Mouse (Mus musculus): ENCODE measurements around the gene Fam20b. TPM values are rescaled to one million over a fixed set of nuclear protein-coding genes. Genes with fewer than 3 reads are reported as not detected.
"Not testable (repeated sequence)": the region's sequence is repeated elsewhere in the genome, so short reads cannot be mapped to it uniquely, and the experiment has no call there.

Fam20b gene
- polyA plus RNA-seq, 1 experiment, result 31.7 TPM

DNA sequence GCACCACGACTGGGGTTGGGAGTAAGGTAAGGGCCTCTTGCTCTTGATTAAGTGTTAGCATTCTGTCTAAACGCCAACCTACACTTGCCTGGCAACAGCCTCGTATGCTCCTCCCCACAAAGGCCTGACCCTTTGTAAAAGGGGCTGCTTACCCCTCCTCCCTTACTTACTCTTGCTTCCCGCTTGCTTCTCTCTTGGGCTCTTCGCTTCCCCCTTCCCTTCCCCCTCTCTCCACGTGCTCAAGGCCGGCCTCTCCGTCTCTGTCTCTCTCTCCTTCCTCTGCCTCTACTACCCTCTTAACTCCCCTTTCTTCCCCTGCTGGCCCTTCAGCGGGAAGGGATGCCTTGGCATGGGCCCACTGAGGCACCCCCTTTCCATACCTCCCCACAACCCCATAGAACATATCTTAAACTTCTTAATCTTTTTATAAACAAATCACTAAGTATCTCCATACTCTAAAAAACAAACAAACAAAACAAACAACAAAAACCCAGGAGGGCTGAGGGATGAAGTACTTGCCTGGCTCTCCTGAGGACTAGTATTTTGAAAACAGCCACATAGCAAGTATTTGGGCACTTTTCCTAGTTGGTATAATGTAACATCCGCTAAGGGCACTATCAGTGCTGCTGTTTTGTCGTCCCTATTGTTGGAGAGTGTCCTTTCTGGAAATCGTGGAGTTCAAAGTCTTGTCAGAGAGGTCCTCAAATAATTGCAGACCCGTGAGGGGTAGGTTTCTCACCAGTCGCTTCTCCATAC lies 46.0 kb downstream of the Fam20b start:
- no peak for DNase-seq (ENCODE audit: low spot score)

DNA sequence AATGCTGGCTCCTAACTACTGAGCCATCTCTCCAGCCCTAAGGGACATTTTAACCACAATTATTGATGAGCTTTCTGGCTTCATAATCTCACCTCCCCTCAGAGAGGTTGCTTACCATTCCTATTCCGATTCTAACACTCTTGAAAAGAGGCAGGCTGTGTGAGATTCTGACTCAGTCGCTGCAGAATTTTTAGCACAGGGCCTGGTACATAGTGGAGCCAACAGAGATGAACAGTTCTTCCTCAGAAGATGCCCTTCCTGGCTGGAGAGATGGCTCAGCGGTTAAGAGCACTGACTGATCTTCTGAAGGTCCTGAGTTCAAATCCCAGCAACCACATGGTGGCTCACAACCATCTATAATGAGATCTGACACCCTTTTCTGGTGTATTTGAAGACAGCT lies 47.0 kb downstream of the Fam20b start:
- no peak for DNase-seq (ENCODE audit: low spot score)

DNA sequence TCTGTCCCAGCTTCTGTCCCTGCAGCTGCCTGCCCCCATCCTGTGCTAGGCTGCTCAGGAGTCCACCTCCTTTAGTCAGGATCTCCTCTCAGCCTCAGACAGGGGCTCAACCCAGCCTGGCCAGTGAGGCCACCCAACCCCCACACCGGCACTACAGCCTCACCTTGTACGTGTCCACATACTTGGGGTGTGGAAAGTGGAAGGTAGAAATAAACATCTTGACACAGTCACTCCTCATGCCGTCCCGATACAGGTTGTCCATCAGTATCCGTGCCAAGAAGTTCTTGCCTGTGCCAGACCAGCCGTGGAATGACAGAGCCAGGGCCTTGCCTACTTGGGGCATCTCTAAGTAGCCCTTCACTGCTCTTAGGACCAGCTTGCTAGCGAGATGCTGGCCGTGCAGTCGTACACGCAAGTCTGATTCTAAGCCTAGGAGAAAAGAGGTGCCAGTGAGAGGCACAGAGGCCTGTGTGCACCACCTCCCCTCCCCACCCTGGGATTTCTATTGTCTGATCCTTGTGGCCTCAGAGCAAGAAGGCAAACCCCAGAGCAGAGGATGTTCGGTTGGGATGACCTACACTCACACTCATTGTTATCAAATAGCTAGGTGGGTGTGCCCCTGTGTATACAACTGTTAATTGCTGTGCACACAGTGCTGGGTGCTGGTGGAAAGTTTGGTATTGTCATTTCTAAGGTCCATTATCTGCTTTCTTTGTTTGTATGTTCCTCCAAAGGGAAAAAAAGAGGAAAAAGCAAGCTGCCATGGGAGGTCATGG lies 49.5 kb downstream of the Fam20b start:
- DNase-seq (ENCODE audit: low spot score), result no peak

DNA sequence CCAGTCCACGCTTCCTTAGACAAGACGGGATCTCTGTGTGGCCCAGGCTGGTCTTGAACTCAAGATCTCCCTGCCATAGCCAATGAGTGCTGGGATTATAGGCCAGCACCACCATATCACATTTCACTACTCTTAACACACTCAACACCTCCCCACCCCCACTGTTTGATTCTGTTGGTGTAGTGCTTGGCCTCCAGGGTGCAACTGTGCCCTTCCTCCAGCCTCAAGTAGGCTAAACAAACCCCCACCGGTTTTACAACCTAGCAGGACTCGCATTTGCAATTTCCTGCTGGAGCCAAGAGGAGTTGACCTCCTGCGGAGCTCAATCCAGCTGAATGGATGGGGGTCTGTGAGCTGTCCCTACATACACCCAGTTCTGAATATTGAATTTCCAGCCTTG lies 50.3 kb downstream of the Fam20b start:
- DNase-seq (ENCODE audit: low spot score), result no peak

DNA sequence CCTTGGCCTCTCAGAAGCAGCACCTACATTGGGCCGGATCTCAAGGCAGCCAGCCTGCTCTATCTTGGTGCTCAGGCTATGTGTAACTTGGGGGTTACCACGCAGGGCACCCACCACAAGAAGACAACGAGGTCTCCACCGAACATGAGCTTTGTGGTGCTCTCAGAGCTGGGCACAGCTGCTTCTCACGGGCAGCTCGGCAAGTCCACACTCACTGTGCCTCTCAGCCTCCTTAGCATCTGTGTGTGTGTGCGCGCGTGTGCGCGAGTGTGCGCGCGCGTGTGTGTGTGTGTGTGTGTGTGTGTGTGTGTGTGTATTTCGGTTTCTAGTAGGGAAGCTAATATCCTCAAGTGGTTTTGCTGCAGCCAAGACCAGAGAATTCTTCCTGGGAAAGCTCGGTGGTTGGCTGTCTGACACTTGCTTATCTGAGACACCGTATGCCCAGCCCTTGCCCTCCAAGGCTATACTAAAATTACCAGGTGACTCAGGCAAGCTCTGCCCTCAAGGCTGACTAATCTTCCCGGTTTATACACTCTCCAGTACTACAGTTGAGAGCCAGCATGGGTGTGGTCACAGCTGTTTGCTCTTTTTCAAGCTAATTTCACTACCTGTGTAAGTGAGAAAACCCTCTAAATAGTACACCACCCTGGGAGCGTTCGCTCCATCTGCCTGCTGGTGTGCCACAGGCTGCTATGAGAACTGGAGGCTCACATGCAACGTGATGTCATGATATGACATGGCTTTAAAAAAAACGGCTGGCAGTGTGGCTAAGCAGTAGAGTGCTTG lies 51.6 kb downstream of the Fam20b start:
- no peak for DNase-seq (ENCODE audit: low spot score)

DNA sequence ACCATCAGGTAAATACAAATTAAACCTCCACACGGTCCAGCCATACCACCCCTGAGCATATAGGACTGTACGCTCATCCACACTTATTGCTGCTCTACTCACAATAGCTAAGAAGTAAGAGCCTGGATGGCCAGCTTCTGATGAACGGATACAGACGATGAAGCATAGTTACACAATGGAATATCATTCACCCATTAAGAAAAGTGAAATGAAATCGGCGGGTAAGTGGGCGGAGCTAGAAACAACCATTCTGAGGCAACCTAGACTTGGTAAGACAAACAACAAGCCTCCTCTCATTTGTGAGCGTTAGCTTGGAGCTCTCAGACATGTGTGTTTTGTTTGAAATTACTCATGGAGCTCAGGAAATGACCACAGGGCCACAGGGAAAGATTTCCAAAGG lies 53.1 kb downstream of the Fam20b start:
- no peak for DNase-seq (ENCODE audit: low spot score)

DNA sequence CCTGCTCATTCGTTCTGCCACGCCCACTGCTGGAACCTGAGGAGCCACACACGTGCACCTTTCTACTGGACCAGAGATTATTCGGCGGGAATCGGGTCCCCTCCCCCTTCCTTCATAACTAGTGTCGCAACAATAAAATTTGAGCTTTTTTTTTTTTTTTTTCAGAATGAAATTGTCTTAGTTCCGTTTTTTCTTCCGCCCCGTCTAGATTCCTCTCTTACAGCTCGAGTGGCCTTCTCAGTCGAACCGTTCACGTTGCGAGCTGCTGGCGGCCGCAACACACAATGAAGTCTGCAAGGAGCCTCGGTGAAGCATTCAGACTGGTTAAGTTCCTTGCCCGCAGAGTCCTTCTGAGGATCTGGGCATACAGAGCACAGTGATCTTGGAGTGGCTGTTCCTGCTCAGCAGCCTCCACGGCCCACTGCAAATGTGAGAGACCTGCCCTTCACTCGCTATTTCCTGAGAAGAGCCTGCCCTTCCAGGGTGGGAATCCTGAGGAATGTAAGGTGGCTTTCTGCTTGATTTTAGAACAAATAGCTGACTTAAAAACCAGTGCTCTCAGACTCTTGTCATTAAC lies 58.1 kb downstream of the Fam20b start:
- DNase-seq (ENCODE audit: low spot score), result not testable (repeated sequence)

DNA sequence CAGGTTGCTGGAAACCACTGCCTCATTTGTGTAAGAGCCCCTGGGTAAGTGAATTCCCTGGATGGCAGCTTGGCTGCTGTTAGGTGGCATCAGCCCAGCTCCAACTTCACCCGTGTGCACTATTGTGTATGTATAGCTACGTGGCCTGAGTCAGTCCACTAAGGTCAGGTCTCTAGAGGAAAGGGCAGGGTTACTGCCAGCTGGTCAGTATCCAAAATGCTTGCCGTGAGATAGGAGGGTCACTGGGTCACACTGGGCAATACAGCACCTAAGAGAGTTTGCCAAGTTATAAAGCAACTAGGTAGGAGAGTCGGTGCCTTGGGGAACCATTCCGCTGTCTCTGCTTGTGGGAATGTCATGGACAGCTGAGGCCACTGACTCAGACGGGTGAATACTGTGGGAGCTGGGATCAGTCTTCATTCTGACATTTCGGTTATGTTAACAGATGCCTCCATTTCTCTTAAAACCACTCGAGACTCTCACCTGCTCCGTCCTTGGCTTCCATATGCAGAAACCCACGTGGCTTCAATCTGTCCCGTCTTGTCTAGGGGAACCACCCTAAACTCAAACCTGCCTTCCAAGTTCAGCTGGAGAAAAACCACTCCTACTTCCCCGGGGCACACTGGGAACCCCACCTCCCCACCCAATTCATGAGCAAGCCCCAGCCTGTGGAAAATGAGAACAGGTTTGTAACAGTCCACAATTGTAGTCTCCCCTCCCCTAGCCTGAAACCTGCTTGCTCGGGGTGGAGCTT lies 58.8 kb downstream of the Fam20b start:
- DNase-seq (ENCODE audit: low spot score), result no peak

DNA sequence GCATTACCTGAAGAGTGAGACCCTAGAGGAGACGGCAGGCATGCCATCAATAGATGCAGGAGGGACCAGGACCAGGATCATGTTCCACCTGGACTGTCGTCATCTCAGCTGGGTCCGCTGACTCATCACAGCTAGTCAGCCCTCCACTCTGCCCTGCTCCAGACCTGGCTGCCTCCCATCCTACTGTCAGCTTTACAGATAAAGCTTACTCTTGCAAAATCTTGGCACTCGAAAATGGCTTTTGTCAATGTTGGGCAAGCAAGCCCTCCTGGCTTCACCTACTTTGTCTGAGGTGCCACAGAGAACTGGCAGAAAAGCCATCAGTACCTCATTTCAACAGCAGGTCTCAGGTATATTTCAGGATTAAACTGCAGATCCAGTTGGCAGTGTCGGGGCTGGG lies 60.2 kb downstream of the Fam20b start:
- DNase-seq (ENCODE audit: low spot score), result no peak

DNA sequence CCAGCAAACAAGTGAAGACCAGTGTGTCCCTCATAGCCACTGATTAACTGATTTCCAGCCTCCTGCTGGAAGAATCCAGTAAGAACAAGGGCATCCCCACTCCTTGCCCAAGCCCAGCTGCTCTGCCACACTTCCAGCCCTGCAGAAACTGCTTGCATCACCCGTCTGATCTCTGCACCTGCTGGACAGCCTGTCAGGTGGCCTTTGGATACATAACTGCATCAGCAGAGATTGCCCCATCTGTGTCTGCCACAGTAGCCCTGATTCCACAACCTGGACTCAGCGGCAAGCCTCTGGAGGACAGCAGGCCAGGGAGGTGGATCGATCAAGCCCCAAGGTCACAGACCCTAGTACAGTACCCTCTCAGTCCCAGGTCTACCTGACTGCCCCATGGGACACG lies 61.4 kb downstream of the Fam20b start:
- no peak for DNase-seq (ENCODE audit: low spot score)

DNA sequence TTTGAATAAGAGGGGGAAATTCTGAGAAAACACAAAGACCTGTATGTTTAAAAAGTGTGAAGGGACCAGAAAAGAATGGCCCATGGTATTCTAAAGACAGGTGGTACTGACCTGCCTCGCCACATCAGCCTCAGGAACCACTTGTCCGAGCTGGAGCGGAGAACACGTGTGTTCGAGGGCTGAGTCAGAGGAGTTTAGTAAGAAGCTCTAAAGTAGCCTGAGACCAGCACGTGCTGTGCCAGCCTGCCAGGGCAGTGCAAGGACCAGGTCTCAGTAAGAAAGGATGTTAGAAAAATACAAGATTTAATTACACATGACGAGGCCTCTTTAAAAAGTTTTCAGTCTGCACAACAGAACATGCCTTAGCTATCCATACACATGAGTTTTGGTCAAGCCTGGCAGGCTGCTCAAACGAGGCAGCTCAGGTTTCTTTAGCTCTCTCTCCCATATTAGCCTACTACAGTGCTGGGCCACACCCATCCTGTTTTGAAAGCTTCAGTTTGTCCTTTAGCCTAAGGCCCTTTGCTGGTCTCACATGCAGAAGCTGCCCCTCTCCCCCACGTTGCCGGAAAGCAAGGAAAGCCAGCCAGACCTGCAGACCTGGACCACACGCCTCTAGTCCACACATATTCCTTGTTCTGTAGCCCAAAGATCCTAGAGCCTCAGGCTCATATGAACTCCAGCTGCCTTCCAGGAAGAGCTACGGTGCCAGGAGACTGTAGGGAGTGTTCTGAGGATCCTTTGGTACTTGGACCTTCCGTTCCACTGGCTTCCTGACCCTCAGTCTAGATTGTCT lies 64.0 kb downstream of the Fam20b start:
- DNase-seq (ENCODE audit: low spot score), result no peak

DNA sequence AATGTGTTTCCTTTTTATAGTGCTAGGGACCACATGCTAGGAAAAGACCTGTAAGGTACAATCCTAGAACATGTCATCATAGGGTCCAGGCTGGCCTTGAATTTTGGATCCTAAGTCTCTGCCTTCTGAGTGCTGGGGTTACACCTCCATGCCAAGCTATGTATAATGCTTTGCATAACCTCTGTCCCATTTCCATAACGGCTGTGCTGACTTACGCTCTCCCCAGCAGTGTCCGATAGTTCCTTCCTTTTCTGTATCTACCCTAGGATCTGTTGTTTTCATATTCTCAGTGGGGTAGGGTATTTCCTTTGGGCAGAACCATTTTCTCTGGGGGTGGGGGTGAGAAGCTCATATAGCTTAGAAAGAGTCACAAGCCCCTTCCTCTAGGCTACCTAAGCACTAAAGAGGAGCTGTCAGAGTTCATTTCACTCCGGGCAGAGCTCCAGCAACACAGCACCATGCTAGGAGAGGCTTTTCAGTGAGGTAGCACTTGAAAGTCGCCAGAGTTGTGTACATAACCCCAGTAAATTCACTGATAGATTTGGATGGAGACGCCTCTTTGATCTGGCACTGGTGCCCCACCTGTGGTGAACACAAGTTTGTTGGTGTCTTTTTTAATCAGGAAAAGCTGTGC lies 66.6 kb downstream of the Fam20b start:
- DNase-seq (ENCODE audit: low spot score), result no peak

DNA sequence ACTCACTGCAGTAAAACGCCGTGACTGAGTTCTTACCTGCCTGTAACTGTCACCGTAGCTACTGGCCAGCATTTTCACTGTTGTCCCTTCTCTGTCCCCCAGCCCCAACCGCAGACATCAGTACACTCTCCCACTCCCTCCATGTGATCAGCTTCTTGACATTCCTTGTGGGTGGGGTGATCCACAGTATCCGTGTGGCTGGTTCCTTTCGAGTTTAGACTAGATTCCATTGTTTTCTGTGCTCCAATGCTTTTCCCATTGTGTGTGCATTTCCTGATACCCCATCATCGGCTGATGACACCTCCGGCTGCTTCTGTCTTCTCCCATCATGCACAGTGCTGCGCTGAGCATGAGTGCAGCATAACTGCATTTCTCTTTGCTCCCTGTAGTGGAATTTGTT lies 68.3 kb downstream of the Fam20b start:
- DNase-seq (ENCODE audit: low spot score), result no peak

DNA sequence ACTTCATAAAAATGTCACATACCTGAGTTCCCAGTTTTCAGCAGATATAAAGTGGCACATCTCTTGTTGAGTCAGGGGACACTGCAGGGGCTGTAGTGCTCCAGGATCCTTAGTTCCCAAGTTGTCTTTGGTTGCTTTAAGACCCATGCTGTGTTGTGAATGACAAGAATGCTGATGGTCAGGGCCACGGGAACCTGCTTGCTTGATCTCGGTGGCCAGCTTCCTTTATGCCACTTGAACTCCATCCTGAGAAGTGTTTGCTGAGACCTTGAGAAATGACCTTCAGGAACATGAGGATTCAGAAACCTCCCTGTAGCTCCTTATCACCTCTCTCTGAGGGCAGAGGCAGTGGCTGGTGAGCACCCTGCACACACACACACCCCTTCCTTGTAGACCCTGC lies 70.2 kb downstream of the Fam20b start:
- no peak for DNase-seq (ENCODE audit: low spot score)

DNA sequence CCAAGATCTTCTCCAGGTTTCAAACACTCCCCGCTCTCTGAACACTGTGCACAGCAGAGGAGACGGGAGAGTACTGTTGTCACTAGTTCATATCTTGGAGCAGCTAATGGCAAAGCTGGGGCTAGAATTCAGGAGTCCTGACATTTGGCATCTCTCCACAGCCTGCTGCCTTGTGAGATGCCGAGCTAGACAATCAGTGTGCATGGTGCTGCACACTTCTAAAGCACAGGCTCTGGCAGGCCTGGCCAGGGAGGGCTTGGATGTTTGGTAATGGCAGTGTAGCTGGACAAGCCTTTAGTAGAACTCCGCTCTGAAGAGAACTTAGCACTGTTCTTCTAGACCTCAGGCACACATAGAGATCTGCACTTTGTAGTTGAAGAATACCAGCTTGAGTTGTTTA lies 72.9 kb downstream of the Fam20b start:
- DNase-seq (ENCODE audit: low spot score), result no peak

DNA sequence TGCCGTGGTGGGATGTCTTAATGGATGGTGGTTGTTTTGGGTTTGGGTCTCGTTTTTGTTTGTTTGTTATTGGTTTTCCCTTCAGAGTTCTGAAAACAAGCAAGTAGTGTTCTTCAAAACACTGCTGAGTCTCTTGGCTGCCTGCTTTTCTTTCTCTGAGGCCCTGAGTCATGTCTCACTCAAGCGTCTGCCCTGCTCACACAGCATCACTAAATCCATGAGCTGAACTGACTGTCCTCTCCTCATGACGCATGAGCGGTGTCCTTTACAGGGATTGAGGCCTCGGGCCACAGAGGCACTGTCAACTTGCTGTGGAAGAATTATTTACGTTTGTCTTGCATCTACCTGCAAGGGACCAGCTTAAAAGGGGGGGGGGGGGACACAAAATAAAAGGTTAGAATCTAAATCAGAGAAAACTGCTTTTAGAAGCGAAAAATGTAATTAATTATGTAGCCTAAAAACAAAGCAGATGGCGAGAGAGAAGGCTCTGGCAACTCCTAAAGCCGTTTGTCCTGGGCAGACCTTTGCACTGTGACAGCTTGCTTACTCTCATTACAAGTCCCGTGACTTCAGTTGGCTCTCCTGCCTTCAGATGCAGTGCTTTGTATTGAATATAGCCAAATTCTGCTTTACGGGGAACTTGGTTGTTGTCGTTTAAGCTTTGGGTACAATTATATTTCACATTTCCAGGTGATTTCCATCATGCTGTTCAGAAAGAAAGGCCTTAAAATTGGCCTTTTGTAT lies 73.9 kb downstream of the Fam20b start:
- no peak for DNase-seq (ENCODE audit: low spot score)

DNA sequence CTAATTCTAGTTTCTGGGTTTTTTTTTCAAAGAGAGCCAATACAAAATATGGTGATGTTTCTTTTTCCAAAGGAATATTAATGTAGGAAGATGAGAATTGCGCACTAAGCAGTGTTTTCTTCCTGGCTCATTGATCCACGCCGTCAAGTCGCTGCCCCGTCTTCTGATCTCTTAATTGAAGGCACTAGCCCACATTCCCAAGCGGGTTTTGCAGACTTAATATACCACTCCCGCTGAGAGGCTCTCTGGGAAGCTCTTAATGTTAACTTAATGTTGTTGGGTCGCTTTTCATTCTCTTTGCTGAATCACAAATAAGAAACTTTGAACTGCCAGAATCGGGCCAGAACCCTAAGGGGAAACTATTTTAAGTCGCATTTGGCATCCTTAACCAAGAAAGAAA lies 74.8 kb downstream of the Fam20b start:
- DNase-seq (ENCODE audit: low spot score), result no peak

DNA sequence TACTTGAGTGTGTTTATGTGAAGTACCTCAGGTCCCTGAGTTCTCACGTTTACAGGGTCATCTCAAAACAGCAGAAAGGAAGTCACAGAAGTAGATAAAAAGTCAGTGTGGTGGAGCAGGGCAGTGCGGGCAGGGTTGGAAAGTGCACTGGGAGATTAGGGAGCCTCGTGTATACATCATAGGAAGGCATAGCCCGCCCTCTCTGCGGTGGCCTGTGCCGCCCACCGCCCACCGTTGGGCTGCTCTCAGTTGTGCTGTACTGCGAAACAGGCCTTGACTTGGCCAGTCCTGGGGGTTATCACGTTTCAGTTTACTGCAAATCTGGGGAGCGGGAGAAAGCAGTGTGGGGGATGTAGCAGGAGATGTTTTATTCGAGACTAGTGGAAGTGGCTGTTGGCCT lies 76.1 kb downstream of the Fam20b start:
- DNase-seq (ENCODE audit: low spot score), result no peak

DNA sequence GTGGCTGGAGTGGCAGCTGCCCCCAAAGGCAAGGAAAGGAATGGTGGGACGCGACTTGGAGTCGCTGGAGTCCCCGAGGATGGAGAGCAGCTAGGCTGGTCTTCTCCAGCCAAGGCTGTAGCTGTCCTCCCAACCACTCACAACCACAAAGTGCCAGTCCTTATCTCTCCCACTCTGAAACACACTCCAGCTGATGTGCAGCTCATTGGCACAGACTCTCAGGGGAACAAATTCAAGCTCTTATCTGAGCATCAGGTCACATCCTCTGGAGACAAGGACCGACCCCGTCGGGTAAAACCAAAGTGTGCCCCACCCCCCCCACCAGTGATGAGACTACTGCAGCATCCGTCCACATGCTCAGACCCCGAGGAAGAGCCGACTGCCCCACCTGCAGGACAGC lies 77.1 kb downstream of the Fam20b start:
- DNase-seq (ENCODE audit: low spot score), result no peak

DNA sequence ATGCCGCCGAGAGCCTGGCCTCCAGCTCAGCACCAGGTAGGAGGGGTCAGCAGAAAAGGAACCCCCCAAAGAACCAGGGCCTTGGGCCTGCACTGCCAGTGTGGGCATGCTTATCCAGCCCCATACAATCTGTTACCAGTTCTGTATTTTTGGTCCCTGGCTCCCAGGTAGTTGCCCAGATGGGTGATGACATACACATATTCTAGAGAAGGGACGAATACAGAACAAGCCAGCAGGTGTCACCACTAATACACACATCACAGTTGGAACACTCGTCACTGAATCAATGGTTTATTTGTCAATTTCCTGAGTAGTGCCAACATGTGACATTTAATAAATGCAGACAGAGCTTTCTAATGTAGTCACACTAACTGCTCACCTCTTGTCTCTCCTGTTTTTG lies 78.3 kb downstream of the Fam20b start:
- no peak for DNase-seq (ENCODE audit: low spot score)
